In genomic region chr15:68430486-68430885, GRCm38 (mm10) we compare ENCODE assay signal across 13 mouse cellular contexts.
DNase-seq lines count a peak whose midpoint lies in the region; ATAC-seq and TF ChIP-seq lines count a peak whose summit lies in the region.
"Had no signal": no experiment of that assay in that cellular context is flagged by ENCODE, and none has a peak within 500 bp of the region (broad histone marks: within the 10 kb centered on the region; RNA-seq: fewer than 3 reads in every experiment).

No protein-coding gene starts in this region.

- peak; percentile 33 for DNase-seq in hindbrain, embryonic 11.5 days (ENCODE audit: low spot score)
- no peak for DNase-seq in hindbrain, postnatal 0 days (ENCODE audit: low spot score)
- DNase-seq in neural tube, embryonic 10.5 days (ENCODE audit: extremely low spot score, low spot score): peak; percentile 45
- peak; percentile 65 for DNase-seq in embryo, embryonic 11 days
- DNase-seq in retina, postnatal 1 day: peak; percentile 45
- DNase-seq in spleen, postnatal 4 days (ENCODE audit: low spot score in 2 of 2): no peak
- DNase-seq: gastrocnemius, postnatal 14 days; left cerebral cortex, postnatal 4 days; thymus, adult 18-20 months had no signal

- H3K4me2 ChIP-seq in hindbrain, embryonic 11.5 days (replicated peaks; ENCODE audit: low read depth, low read length): no peak overlapping the region
- H3K4me2 ChIP-seq in hindbrain, postnatal 0 days (ENCODE audit: low read depth, low read length): no peak overlapping the region
- H3K4me2 ChIP-seq in neural tube, embryonic 15.5 days: no peak overlapping the region
- H3K4me2 ChIP-seq: forebrain, embryonic 12.5 days had no signal

- no peak for TF ChIP-seq CTCF in hindbrain, postnatal 0 days (IDR thresholded peaks at IDR 0.05; ENCODE audit: low read depth)

- no peaks in the 10 kb centered on the region for H3K9me3 ChIP-seq in hindbrain, embryonic 11.5 days (ENCODE audit: control insufficient read depth, low read length)
- H3K9me3 ChIP-seq in hindbrain, postnatal 0 days (ENCODE audit: low read length): no peaks in the 10 kb centered on the region
- no peaks in the 10 kb centered on the region for H3K9me3 ChIP-seq in neural tube, embryonic 15.5 days (replicated peaks)
- H3K9me3 ChIP-seq: forebrain, embryonic 12.5 days had no signal

- H3K9ac ChIP-seq in hindbrain, embryonic 11.5 days (ENCODE audit: low read depth, low read length): no peak overlapping the region
- H3K9ac ChIP-seq in hindbrain, postnatal 0 days (replicated peaks; ENCODE audit: low read length): no peak overlapping the region
- no peak overlapping the region for H3K9ac ChIP-seq in neural tube, embryonic 15.5 days (replicated peaks)
- H3K9ac ChIP-seq: forebrain, embryonic 12.5 days had no signal

- no peaks in the 10 kb centered on the region for H3K27me3 ChIP-seq in hindbrain, embryonic 11.5 days (ENCODE audit: control insufficient read depth, insufficient read depth, low read length)
- H3K27me3 ChIP-seq in hindbrain, postnatal 0 days (ENCODE audit: insufficient read depth, low read length): no peaks in the 10 kb centered on the region
- 0 out of 2 replicates have a peak, but pooled peaks cover 2% of the 10 kb centered on the region for H3K27me3 ChIP-seq in neural tube, embryonic 15.5 days (replicated peaks)
- H3K27me3 ChIP-seq: CH12.LX; forebrain, embryonic 12.5 days had no signal

- H3K36me3 ChIP-seq in hindbrain, embryonic 11.5 days (ENCODE audit: control insufficient read depth, insufficient read depth, low read length): no peaks in the 10 kb centered on the region
- no peaks in the 10 kb centered on the region for H3K36me3 ChIP-seq in hindbrain, postnatal 0 days (ENCODE audit: insufficient read depth, low read length)
- H3K36me3 ChIP-seq in neural tube, embryonic 15.5 days: no peaks in the 10 kb centered on the region
- H3K36me3 ChIP-seq: forebrain, embryonic 12.5 days had no signal

- no peaks in the 10 kb centered on the region for H3K4me1 ChIP-seq in hindbrain, embryonic 11.5 days (replicated peaks; ENCODE audit: control insufficient read depth, insufficient read depth, low read length)
- no peaks in the 10 kb centered on the region for H3K4me1 ChIP-seq in hindbrain, postnatal 0 days (ENCODE audit: insufficient read depth, low read length)
- H3K4me1 ChIP-seq in neural tube, embryonic 15.5 days: no peaks in the 10 kb centered on the region
- H3K4me1 ChIP-seq: forebrain, embryonic 12.5 days had no signal

- no peak for ATAC-seq in hindbrain, embryonic 11.5 days (ENCODE audit: low FRiP score)
- ATAC-seq in hindbrain, postnatal 0 days: no peak
- no peak for ATAC-seq in neural tube, embryonic 15.5 days (ENCODE audit: low FRiP score)
- ATAC-seq: activated CD4-positive, CD25-positive, alpha-beta regulatory T cell, adult 4 months had no signal

- 74% methylated on average over 4 of the region's 4 CpGs for WGBS in hindbrain, embryonic 11.5 days
- WGBS in hindbrain, postnatal 0 days: 71% methylated on average over 4 of the region's 4 CpGs
- 73% methylated on average over 4 of the region's 4 CpGs for WGBS in neural tube, embryonic 15.5 days

- no peak overlapping the region for H3K27ac ChIP-seq in hindbrain, embryonic 11.5 days (ENCODE audit: low read depth, low read length)
- H3K27ac ChIP-seq in hindbrain, postnatal 0 days: no peak overlapping the region
- no peak overlapping the region for H3K27ac ChIP-seq in neural tube, embryonic 15.5 days (replicated peaks)
- H3K27ac ChIP-seq: forebrain, embryonic 12.5 days had no signal

- no peak overlapping the region for H3K4me3 ChIP-seq in hindbrain, embryonic 11.5 days (ENCODE audit: low read depth, low read length)
- no peak overlapping the region for H3K4me3 ChIP-seq in hindbrain, postnatal 0 days (ENCODE audit: low read length)
- H3K4me3 ChIP-seq in neural tube, embryonic 15.5 days (replicated peaks): no peak overlapping the region
- H3K4me3 ChIP-seq: forebrain, embryonic 12.5 days had no signal

Comparison
In these comparisons a context has a peak if more than half of its experiments do, and no peak if none do; other contexts are left out.
1. DNase-seq: peak in hindbrain, embryonic 11.5 days (single experiment), neural tube, embryonic 10.5 days (single experiment), embryo, embryonic 11 days (single experiment) and retina, postnatal 1 day (single experiment); none in hindbrain, postnatal 0 days (single experiment) and spleen, postnatal 4 days (0 of 2).